Mouse (Mus musculus): ENCODE measurements around the gene Btbd1. TPM values are rescaled to one million over a fixed set of nuclear protein-coding genes. Genes with fewer than 3 reads are reported as not detected.

The Btbd1 gene
- total and polyA plus RNA-seq, 2 experiments = 12.5 to 31.7 TPM

- H3K79me2 ChIP-seq (ENCODE audit: control insufficient read depth, insufficient read depth, low read length) = peaks cover 34% of the 10 kb centered on the region; the same call in 1 of the 2 replicates
- TF ChIP-seq POLR2A (IDR thresholded peaks at IDR 0.05; ENCODE audit: extremely low read depth, insufficient read depth, low read length) (no peak), CTCF (IDR thresholded peaks at IDR 0.05; ENCODE audit: low read depth, low read length) (no peak)
- no peak overlapping the region for H3K4me3 ChIP-seq (ENCODE audit: insufficient read depth, low read depth, low read length)
- WGBS = 39% methylated on average over 3 of the region's 3 CpGs
- H3K36me3 ChIP-seq (ENCODE audit: control insufficient read depth, insufficient read depth, low read length) = no peaks in the 10 kb centered on the region
- DNase-seq (ENCODE audit: extremely low read depth, low read depth, low spot score) = no peak
- H3K27me3 ChIP-seq (ENCODE audit: control insufficient read depth, insufficient read depth, low read length) = no peaks in the 10 kb centered on the region
- no peak overlapping the region for H3K9ac ChIP-seq (ENCODE audit: low read depth, low read length)
- H3K4me1 ChIP-seq (ENCODE audit: control insufficient read depth, insufficient read depth, low read length) = peaks cover 20% of the 10 kb centered on the region
- H3K27ac ChIP-seq (replicated peaks; ENCODE audit: insufficient read depth, low read depth, low read length) = no peak overlapping the region
Observed at GRCm38 (mm10) chr7:81824906-81825305, 4.3 kb downstream of the Btbd1 start.

GRCm38 (mm10) chr7:81806067-81806466 lies 23.2 kb downstream of the Btbd1 start:
- WGBS = 96% methylated on average over 5 of the region's 5 CpGs
- peaks cover 18% of the 10 kb centered on the region for H3K36me3 ChIP-seq (ENCODE audit: control insufficient read depth, insufficient read depth, low read length)
- H3K4me3 ChIP-seq (ENCODE audit: insufficient read depth, low read depth, low read length) = no peak overlapping the region
- DNase-seq (ENCODE audit: extremely low read depth, low read depth, low spot score) = no peak
- TF ChIP-seq POLR2A (IDR thresholded peaks at IDR 0.05; ENCODE audit: extremely low read depth, insufficient read depth, low read length) (no peak), CTCF (IDR thresholded peaks at IDR 0.05; ENCODE audit: low read depth, low read length) (no peak)
- H3K27me3 ChIP-seq (ENCODE audit: control insufficient read depth, insufficient read depth, low read length) = no peaks in the 10 kb centered on the region
- H3K79me2 ChIP-seq (ENCODE audit: control insufficient read depth, insufficient read depth, low read length) = no peaks in the 10 kb centered on the region; the same call in 1 of the 2 replicates
- H3K4me1 ChIP-seq (ENCODE audit: control insufficient read depth, insufficient read depth, low read length) = no peaks in the 10 kb centered on the region
- H3K9ac ChIP-seq (ENCODE audit: low read depth, low read length) = no peak overlapping the region
- no peak overlapping the region for H3K27ac ChIP-seq (replicated peaks; ENCODE audit: insufficient read depth, low read depth, low read length)

DNA sequence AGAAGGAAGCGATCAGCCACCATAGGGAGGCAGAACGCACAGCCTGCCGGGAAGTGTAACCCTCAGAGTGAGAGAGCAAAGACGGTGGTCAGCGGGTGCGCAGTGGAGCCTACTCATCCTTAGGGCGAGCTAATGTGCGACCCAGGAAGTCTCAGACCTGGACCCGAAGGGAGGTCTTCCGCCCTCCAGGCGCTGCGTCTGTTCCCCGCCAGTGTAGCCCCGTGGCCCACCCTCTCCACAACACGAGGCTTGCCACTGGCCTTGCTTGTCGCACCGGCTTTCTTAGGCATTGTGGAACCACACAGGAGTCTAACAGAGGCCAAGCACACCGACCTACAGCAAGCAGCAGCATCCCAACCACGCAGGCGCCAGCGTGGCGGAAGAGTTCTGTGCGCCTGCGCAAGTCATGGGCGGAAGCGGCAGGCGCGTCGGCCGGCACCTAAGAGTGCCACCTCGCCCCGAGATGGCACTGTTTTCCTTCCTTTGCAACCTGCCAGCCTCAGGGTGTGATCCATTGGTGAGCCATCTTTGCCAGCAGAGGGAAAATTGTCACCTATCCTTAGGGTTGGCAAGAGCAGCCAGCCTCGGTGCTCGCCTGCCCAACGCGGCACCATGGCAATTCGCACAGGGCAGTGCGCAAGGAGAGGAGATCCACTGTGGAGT lies 40.0 kb downstream of the Btbd1 start, which contains the start of gene 3110040N11Rik:
TSS of gene 3110040N11Rik (minus strand) at position 384 of the 663 bp plus-strand sequence.
- Histone ChIP-seq H3K79me2 (ENCODE audit: control insufficient read depth, insufficient read depth, low read length) (no peaks in the 10 kb centered on the region), H3K36me3 (ENCODE audit: control insufficient read depth, insufficient read depth, low read length) (peaks cover 10% of the 10 kb centered on the region; the same call in 1 of the 2 replicates), H3K4me3 (ENCODE audit: insufficient read depth, low read depth, low read length) (peak within 1 kb of the TSS; percentile 94), H3K4me1 (ENCODE audit: control insufficient read depth, insufficient read depth, low read length) (peaks cover 2% of the 10 kb centered on the region), H3K27me3 (ENCODE audit: control insufficient read depth, insufficient read depth, low read length) (no peaks in the 10 kb centered on the region), H3K27ac (replicated peaks; ENCODE audit: insufficient read depth, low read depth, low read length) (peak within 1 kb of the TSS; percentile 73), H3K9ac (ENCODE audit: low read depth, low read length) (peak within 1 kb of the TSS; percentile 86)
- peak; percentile 78 for DNase-seq (ENCODE audit: extremely low read depth, low read depth, low spot score)
- under 1% methylated on average over 38 of the region's 38 CpGs for WGBS
- TF ChIP-seq CTCF (IDR thresholded peaks at IDR 0.05; ENCODE audit: low read depth, low read length) = peak; percentile 68
- TF ChIP-seq POLR2A (IDR thresholded peaks at IDR 0.05; ENCODE audit: extremely low read depth, insufficient read depth, low read length) = peak; percentile 69; the same call in 1 of the 2 replicates

DNA sequence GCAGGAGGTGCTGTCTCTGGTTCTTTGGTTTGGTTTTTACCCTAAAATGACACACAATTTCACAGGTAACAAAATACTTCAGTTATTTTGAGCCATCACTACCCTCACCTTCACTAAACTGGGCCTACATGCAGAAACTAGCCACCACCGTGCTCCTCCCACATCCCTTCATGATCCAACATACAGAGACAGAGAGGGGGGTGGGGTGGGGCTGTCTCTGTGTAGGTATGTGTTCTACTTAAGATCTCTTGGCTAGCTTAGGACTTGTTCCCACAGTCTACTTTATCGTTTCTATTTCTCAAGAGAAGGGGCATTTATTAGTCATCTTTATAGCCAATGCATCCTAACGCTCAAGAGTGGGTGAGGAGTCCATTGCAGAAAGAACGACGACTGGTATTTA lies 40.7 kb downstream of the Btbd1 start:
- Histone ChIP-seq H3K27ac (replicated peaks; ENCODE audit: insufficient read depth, low read depth, low read length) (peak overlapping the region; percentile 73), H3K79me2 (ENCODE audit: control insufficient read depth, insufficient read depth, low read length) (no peaks in the 10 kb centered on the region), H3K27me3 (ENCODE audit: control insufficient read depth, insufficient read depth, low read length) (no peaks in the 10 kb centered on the region), H3K36me3 (ENCODE audit: control insufficient read depth, insufficient read depth, low read length) (peaks cover 5% of the 10 kb centered on the region; the same call in 1 of the 2 replicates), H3K4me3 (ENCODE audit: insufficient read depth, low read depth, low read length) (peak overlapping the region; percentile 94), H3K9ac (ENCODE audit: low read depth, low read length) (peak overlapping the region; percentile 86), H3K4me1 (ENCODE audit: control insufficient read depth, insufficient read depth, low read length) (peaks cover 2% of the 10 kb centered on the region)
- no peak for DNase-seq (ENCODE audit: extremely low read depth, low read depth, low spot score)
- TF ChIP-seq CTCF (IDR thresholded peaks at IDR 0.05; ENCODE audit: low read depth, low read length) (no peak), POLR2A (IDR thresholded peaks at IDR 0.05; ENCODE audit: extremely low read depth, insufficient read depth, low read length) (no peak)
- 7% methylated on average over 5 of the region's 5 CpGs for WGBS

DNA sequence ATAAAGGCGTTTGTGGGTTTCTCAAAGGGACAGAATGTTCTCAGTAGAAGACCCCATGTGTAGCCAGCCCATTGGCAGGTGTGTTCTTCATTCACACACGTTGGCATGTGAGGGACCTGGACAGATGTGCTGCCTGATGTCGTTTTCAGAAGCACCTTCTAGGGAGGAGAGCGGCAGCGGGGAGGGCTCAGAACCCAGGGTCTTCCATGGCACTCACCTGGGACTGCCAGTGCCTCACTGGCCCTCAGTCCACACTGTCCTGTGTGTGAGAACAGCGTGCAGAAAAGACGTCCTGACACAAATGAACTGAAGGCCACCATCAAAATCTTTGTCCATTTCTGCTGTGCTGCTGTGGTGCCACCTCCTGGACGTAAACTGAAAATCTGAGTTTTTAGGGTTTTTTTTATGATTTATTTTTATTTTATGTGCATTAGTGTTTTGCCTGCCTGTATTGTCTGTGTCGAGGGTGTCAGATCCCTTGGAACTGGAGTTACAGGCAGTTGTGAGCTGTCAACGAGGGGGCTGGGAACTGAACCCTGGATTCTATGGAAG lies 51.5 kb downstream of the Btbd1 start:
- no peak for DNase-seq (ENCODE audit: extremely low read depth, low read depth, low spot score)
- no peaks in the 10 kb centered on the region for H3K4me1 ChIP-seq (ENCODE audit: control insufficient read depth, insufficient read depth, low read length)
- H3K27ac ChIP-seq (replicated peaks; ENCODE audit: insufficient read depth, low read depth, low read length) = no peak overlapping the region
- TF ChIP-seq POLR2A (IDR thresholded peaks at IDR 0.05; ENCODE audit: extremely low read depth, insufficient read depth, low read length) (no peak), CTCF (IDR thresholded peaks at IDR 0.05; ENCODE audit: low read depth, low read length) (no peak)
- H3K9ac ChIP-seq (ENCODE audit: low read depth, low read length) = no peak overlapping the region
- H3K79me2 ChIP-seq (ENCODE audit: control insufficient read depth, insufficient read depth, low read length) = no peaks in the 10 kb centered on the region; the same call in 1 of the 2 replicates
- 69% methylated on average over 10 of the region's 10 CpGs for WGBS
- no peak overlapping the region for H3K4me3 ChIP-seq (ENCODE audit: insufficient read depth, low read depth, low read length)
- H3K27me3 ChIP-seq (ENCODE audit: control insufficient read depth, insufficient read depth, low read length) = no peaks in the 10 kb centered on the region
- peaks cover 12% of the 10 kb centered on the region for H3K36me3 ChIP-seq (ENCODE audit: control insufficient read depth, insufficient read depth, low read length)

DNA sequence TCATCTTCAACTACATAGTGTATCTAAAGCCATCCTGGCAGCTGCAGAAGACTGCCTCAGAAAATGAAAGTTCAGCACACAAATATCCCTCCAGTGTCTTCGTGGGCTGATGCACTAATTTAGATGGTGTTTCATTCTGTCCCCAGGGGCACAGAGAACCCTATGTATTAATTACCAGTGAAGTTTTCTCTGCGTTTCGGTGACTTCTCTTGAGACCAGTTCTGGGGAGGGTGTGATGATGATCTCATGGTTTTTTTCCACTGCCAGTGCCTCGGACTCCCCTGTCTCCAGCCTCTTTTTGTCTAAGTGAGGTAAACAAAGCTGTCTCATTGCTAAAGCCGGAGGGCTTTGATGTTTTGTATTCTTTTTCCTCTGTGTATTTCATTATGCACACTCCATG lies 53.9 kb downstream of the Btbd1 start:
- Histone ChIP-seq H3K4me1 (ENCODE audit: control insufficient read depth, insufficient read depth, low read length) (no peaks in the 10 kb centered on the region), H3K27me3 (ENCODE audit: control insufficient read depth, insufficient read depth, low read length) (no peaks in the 10 kb centered on the region), H3K36me3 (ENCODE audit: control insufficient read depth, insufficient read depth, low read length) (peaks cover 5% of the 10 kb centered on the region), H3K9ac (ENCODE audit: low read depth, low read length) (no peak overlapping the region), H3K4me3 (ENCODE audit: insufficient read depth, low read depth, low read length) (no peak overlapping the region), H3K79me2 (ENCODE audit: control insufficient read depth, insufficient read depth, low read length) (peaks cover 7% of the 10 kb centered on the region; the same call in 1 of the 2 replicates), H3K27ac (replicated peaks; ENCODE audit: insufficient read depth, low read depth, low read length) (no peak overlapping the region)
- no peak for DNase-seq (ENCODE audit: extremely low read depth, low read depth, low spot score)
- WGBS = 86% methylated on average over 5 of the region's 5 CpGs
- TF ChIP-seq POLR2A (IDR thresholded peaks at IDR 0.05; ENCODE audit: extremely low read depth, insufficient read depth, low read length) (no peak), CTCF (IDR thresholded peaks at IDR 0.05; ENCODE audit: low read depth, low read length) (no peak)

Data from liver, adult 2 months (tissue).